12 mouse cellular contexts compared by ENCODE assay signal in genomic region chr11:105281763-105282459, GRCm38 (mm10). TPM values are rescaled to one million over a fixed set of nuclear protein-coding genes. Genes with fewer than 3 reads are reported as not detected.
DNase-seq lines count a peak whose midpoint lies in the region; ATAC-seq lines count a peak whose summit lies in the region.
"Had no signal": no experiment of that assay in that cellular context is flagged by ENCODE, and none has a peak within 500 bp of the region (broad histone marks: within the 10 kb centered on the region; RNA-seq: fewer than 3 reads in every experiment).

No protein-coding gene starts in this region.

- no peaks in the 10 kb centered on the region for H3K27me3 ChIP-seq in heart, embryonic 13.5 days (replicated peaks)
- no peaks in the 10 kb centered on the region for H3K27me3 ChIP-seq in neural tube, embryonic 11.5 days (ENCODE audit: control insufficient read depth, insufficient read depth, low read length)
- H3K27me3 ChIP-seq in neural tube, embryonic 15.5 days (replicated peaks) = no peaks in the 10 kb centered on the region
- no peaks in the 10 kb centered on the region for H3K27me3 ChIP-seq in embryonic facial prominence, embryonic 12.5 days
- no peaks in the 10 kb centered on the region for H3K27me3 ChIP-seq in limb, embryonic 15.5 days
- H3K27me3 ChIP-seq: liver, embryonic 12.5 days had no signal

- no peak overlapping the region for H3K4me3 ChIP-seq in heart, embryonic 13.5 days
- no peak overlapping the region for H3K4me3 ChIP-seq in neural tube, embryonic 11.5 days (ENCODE audit: low read depth, low read length)
- H3K4me3 ChIP-seq in neural tube, embryonic 15.5 days (replicated peaks) = no peak overlapping the region
- H3K4me3 ChIP-seq in embryonic facial prominence, embryonic 12.5 days = no peak overlapping the region
- no peak overlapping the region for H3K4me3 ChIP-seq in limb, embryonic 15.5 days
- H3K4me3 ChIP-seq: liver, embryonic 12.5 days had no signal

- no peak for ATAC-seq in heart, embryonic 13.5 days (ENCODE audit: extremely low read depth, insufficient number of reproducible peaks, low FRiP score, low TSS enrichment)
- no peak for ATAC-seq in neural tube, embryonic 11.5 days (ENCODE audit: insufficient read depth, low FRiP score, low TSS enrichment)
- no peak for ATAC-seq in neural tube, embryonic 15.5 days (ENCODE audit: low FRiP score)
- no peak for ATAC-seq in embryonic facial prominence, embryonic 12.5 days (ENCODE audit: insufficient number of reproducible peaks, insufficient read depth, low FRiP score, low TSS enrichment)
- no peak for ATAC-seq in limb, embryonic 15.5 days (ENCODE audit: insufficient number of reproducible peaks, low FRiP score, low TSS enrichment, low read depth)
- ATAC-seq: forebrain, embryonic 16.5 days; liver, embryonic 12.5 days had no signal

- H3K4me1 ChIP-seq in heart, embryonic 13.5 days = peaks cover 47% of the 10 kb centered on the region
- H3K4me1 ChIP-seq in neural tube, embryonic 11.5 days (ENCODE audit: control insufficient read depth, insufficient read depth, low read length) = peaks cover 7% of the 10 kb centered on the region
- H3K4me1 ChIP-seq in neural tube, embryonic 15.5 days = no peaks in the 10 kb centered on the region; the same call in 1 of the 2 replicates
- H3K4me1 ChIP-seq in embryonic facial prominence, embryonic 12.5 days = peaks cover 34% of the 10 kb centered on the region
- peaks cover 40% of the 10 kb centered on the region for H3K4me1 ChIP-seq in limb, embryonic 15.5 days
- H3K4me1 ChIP-seq: liver, embryonic 12.5 days had no signal

- no peak for DNase-seq in heart, adult 8-10 months (ENCODE audit: low spot score)
- no peak for DNase-seq in neural tube, embryonic 11.5 days (ENCODE audit: low spot score)
- no peak for DNase-seq in thymus, postnatal 25 days
- no peak for DNase-seq in embryo, embryonic 9.5 days (ENCODE audit: extremely low spot score)
- DNase-seq: adrenal gland, adult 2 months had no signal

- 72% methylated on average over 12 of the region's 12 CpGs for WGBS in heart, embryonic 13.5 days
- 69% methylated on average over 12 of the region's 12 CpGs for WGBS in neural tube, embryonic 11.5 days
- WGBS in neural tube, embryonic 15.5 days = 86% methylated on average over 12 of the region's 12 CpGs
- 52% methylated on average over 12 of the region's 12 CpGs for WGBS in embryonic facial prominence, embryonic 12.5 days
- 42% methylated on average over 12 of the region's 12 CpGs for WGBS in limb, embryonic 15.5 days

- H3K36me3 ChIP-seq in heart, embryonic 13.5 days = peaks cover 91% of the 10 kb centered on the region
- H3K36me3 ChIP-seq in neural tube, embryonic 11.5 days (ENCODE audit: control insufficient read depth, insufficient read depth, low read length) = no peaks in the 10 kb centered on the region
- peaks cover 52% of the 10 kb centered on the region for H3K36me3 ChIP-seq in neural tube, embryonic 15.5 days
- H3K36me3 ChIP-seq in embryonic facial prominence, embryonic 12.5 days = peaks cover 38% of the 10 kb centered on the region
- peaks cover 40% of the 10 kb centered on the region for H3K36me3 ChIP-seq in limb, embryonic 15.5 days

- no peaks in the 10 kb centered on the region for H3K9me3 ChIP-seq in heart, embryonic 13.5 days
- no peaks in the 10 kb centered on the region for H3K9me3 ChIP-seq in neural tube, embryonic 11.5 days (ENCODE audit: control insufficient read depth, low read length)
- H3K9me3 ChIP-seq in neural tube, embryonic 15.5 days (replicated peaks) = no peaks in the 10 kb centered on the region
- no peaks in the 10 kb centered on the region for H3K9me3 ChIP-seq in embryonic facial prominence, embryonic 12.5 days
- H3K9me3 ChIP-seq in limb, embryonic 15.5 days = no peaks in the 10 kb centered on the region
- H3K9me3 ChIP-seq: liver, embryonic 12.5 days had no signal

- no peak overlapping the region for H3K9ac ChIP-seq in heart, embryonic 13.5 days
- H3K9ac ChIP-seq in neural tube, embryonic 11.5 days (ENCODE audit: low read length) = no peak overlapping the region
- H3K9ac ChIP-seq in neural tube, embryonic 15.5 days (replicated peaks) = no peak overlapping the region
- H3K9ac ChIP-seq in embryonic facial prominence, embryonic 12.5 days = no peak overlapping the region
- no peak overlapping the region for H3K9ac ChIP-seq in limb, embryonic 15.5 days
- H3K9ac ChIP-seq: liver, embryonic 12.5 days had no signal

- H3K27ac ChIP-seq in heart, embryonic 13.5 days (replicated peaks) = peak overlapping the region; percentile 77
- 0 out of 2 replicates have a peak overlapping the region, but pooled peaks have one; percentile 14 for H3K27ac ChIP-seq in neural tube, embryonic 11.5 days (ENCODE audit: low read depth, low read length)
- H3K27ac ChIP-seq in neural tube, embryonic 15.5 days (replicated peaks) = no peak overlapping the region
- H3K27ac ChIP-seq in embryonic facial prominence, embryonic 12.5 days = peak overlapping the region; percentile 64
- peak overlapping the region; percentile 57 for H3K27ac ChIP-seq in limb, embryonic 15.5 days
- H3K27ac ChIP-seq: liver, embryonic 12.5 days had no signal

- H3K4me2 ChIP-seq in heart, embryonic 13.5 days = no peak overlapping the region
- H3K4me2 ChIP-seq in neural tube, embryonic 11.5 days (ENCODE audit: low read depth) = no peak overlapping the region
- no peak overlapping the region for H3K4me2 ChIP-seq in neural tube, embryonic 15.5 days
- no peak overlapping the region for H3K4me2 ChIP-seq in embryonic facial prominence, embryonic 12.5 days (replicated peaks)
- no peak overlapping the region for H3K4me2 ChIP-seq in limb, embryonic 15.5 days
- H3K4me2 ChIP-seq: liver, embryonic 12.5 days had no signal

RNA-seq across cellular contexts. Expression of gene Mrc2, which starts 10.5 kb away (rescaled TPM):
- 8.6 and 9.8 TPM in 2 replicates for polyA plus RNA-seq in heart, embryonic 13.5 days (2015; fragmentation: Nextera tagmentation; extraction: Ambion mirVana)
- total RNA-seq in heart, adult 8-10 months (2022) = 10 to 100 TPM in 3 of 4 experiments, 1 to 10 TPM in 1; 9.8 to 13.3 (median 13.0) TPM
- 9.3 and 10.7 TPM in 2 replicates for polyA plus RNA-seq in neural tube, embryonic 11.5 days (2014; fragmentation: Nextera tagmentation; extraction: Ambion mirVana)
- polyA plus RNA-seq in neural tube, embryonic 15.5 days (2015; fragmentation: Nextera tagmentation; extraction: Ambion mirVana) = 5.1 and 6.6 TPM in 2 replicates
- 35.3 and 38.5 TPM in 2 replicates for polyA plus RNA-seq in embryonic facial prominence, embryonic 12.5 days (2016; fragmentation: Nextera tagmentation; extraction: Ambion mirVana)
- polyA plus RNA-seq in limb, embryonic 15.5 days (2015; fragmentation: Nextera tagmentation; extraction: Ambion mirVana) = 31.0 and 33.6 TPM in 2 replicates
- total RNA-seq: megakaryocyte progenitor cell, adult 5-6 weeks had no signal
